Mouse (Mus musculus) lung, postnatal 10 days (tissue): ENCODE measurements around the gene Mlst8.
A peak's percentile ranks its signal among the peaks of the same experiment; 100 is the strongest.

Source experiments
- DNase-seq: peaks from one replicate; pipeline ENCODE4 v3.0.0; 2021

Gene Mlst8

DNA sequence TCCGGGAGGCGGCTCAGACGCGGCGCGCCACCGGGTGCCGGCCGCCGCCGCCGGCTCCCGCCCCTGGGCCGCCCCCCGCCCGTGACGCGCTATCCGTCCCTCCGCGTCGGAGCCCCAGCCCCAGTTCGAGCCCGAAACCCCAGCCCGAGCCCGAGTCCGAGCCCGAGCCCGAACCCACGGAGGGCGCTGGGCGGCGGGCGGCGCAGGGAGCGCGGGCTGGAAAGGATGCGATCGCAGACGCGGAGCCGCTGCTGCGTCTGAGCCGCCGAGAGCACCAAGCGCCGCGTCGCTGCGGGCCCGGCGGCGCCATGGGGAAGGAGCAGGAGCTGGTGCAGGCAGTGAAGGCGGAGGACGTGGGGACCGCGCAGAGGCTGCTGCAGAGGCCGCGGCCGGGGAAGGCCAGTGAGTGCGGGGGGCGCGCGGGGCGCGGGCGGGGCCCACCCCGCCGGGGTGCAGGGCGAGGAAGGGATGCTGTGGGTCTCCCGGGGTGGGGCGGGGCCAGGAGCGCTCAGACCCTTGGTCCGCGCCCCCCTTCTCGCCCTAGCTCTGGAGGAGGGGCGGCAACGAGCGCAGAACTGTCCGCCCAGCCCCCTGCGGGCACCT, 9.9 kb upstream of the Mlst8 start:
- DNase-seq: peak; percentile 32

DNA sequence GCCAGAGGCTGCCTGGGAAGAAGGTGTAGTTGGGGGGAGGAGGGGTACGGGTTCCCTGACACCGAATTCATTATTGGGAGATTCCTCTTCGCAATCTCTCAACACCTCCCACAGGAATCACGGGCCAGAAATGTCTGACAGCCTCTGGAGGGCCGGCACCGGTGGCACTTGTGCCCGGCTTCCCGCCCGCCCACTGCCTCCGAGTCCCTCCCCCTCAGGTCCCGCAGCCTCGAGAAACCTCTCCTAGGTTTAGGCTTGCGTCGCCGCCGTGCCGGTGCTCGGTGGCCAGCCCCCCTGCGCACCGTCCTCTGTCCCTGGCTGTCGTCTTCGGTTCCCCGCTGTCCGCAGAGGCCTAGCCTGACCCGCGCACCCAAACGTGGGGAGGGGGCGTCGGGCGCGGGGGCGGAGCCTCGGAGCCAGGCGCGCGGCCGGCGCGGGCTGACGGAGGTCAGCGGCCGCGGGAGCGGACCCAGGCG, 9.3 kb upstream of the Mlst8 start, which contains the start of gene Caskin1:
Caskin1 (plus strand) TSS at position 416 of the 476 bp plus-strand sequence.
- DNase-seq: peak; percentile 37

DNA sequence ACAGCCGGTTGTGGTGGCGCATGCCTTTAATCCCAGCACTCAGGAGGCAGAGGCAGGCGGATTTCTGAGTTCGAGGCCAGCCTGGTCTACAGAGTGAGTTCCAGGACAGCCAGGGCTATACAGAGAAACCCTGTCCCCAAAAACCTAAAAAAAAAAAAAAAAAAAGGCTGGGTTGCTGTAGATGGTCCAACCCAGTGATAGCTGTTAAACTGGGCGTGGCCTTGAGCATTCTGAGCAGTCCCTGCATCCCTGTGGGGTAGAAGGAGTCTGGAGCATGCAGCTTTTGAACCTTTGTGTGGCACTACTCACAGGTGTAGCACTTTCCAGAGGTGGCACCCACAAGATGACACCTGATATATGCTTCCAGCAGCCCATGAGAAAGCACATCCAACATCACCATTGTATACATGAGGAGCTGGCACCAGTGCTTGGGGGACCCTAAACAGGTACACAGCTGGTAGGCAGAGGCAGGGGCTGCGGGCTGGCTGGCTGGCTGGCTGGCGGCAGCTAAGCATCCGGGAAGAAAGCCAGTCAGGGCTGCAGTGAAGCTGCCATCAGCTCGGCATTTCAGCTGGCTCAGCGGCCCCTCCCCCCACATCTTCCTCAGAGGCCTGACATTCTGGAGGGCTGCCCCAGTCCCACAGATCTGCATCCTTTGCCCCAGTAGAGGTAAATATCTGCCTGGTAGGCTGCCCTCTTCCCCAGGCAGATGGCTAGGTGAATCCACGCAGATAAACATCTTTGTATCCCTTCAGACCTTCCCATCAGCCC, 6.4 kb upstream of the Mlst8 start:
- peak; percentile 51 for DNase-seq

DNA sequence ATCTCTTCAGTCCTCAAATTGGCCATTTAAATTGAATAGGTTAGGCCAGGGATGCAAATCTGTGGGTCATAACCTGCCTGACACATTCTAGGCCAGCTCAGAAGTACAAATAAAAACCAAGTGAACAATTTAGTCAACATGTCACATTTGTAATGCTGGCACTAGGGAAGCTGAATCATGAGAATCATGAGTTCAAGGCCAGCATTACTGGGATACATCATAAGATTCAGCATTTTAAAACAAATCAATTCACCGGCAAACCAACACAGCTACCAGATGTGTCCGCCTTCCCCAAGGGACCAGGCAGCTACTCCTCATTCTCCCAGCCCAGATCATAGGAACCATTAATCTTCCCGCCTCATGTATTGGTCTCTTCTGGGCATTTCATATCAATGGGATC, 4.6 kb upstream of the Mlst8 start:
- no peak for DNase-seq

DNA sequence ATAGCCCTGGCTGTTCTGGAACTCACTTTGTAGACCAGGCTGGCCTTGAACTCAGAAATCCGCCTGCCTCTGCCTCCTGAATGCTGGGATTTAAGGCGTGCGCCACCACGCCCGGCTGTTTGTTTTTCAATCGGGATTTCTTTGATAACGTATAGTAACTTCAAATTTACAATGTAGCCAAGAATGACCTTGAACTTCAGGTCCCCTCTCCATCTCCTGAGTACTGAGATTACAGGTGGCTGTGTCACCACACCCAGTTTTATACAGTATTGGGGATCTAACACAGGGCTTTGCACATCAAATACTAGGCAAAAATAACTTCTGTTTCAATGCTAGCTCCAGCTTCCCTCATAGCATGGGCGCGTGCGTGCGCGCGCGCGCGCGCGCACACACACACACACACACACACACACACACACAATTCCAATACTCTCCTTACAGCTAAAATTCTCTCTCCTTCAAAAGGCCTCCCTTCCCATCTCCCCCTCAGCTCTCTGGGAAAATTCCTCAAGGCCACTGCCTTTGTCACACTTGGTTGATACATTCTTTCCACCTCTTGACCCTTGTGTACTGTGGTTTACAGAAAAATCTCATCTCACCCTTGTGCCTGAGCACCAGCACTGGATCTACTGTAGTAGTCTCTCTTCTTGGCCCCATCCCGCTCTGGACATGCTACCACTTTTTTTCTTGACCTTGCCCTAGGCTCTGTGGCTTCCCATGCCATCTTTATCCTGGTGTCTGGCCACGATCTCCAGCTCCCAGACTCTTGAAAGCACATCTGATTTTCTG, 2.3 kb upstream of the Mlst8 start:
- no peak for DNase-seq

DNA sequence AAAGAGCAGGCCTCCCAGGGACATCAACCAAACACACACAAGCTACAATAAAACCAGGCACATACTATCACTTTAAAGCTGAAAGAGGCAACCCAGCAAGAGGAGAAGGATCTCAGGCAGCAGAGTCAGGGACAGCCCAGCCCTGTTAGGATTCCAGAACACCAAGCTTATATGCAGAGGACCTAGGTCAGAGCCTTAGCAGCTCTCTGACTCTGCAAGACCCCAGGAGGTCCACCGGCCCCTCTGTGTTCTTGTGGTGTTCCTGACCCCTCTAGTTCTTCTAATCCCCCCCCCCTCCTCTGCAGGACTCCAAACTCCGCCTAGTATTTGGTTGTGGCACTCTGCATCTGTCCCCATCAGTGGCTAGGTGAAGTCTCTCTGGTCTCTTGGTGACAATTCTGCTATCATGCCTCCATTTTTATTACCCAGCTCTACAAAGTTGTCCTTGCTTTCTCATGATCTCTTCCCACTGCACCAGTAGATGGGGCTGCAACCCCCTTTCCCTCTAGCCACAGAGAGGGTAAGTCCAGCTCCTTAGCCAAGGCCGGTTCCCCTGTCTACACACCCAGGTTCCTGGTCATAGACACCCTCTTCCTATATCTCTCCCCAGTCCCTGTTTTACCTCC, 1.4 kb upstream of the Mlst8 start:
- DNase-seq: peak; percentile 41

DNA sequence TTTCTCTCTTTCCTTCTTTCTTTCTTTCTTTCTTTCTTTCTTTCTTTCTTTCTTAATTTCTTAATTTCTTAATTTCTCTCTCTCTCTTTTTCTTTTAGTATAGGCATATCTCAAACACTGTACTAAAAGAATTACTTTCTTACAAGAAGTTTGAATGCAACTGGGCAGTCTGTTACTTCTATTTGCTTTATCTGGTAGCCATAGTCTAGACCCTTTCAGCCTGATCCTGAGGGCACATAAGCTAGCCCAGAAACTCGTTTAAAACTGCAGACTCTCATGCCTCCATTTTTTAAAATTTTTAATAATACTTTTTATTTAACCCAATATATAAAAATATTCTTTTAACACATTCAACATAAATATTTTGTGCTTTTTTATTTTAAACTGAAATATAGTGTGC, 553 bp upstream of the Mlst8 start:
- DNase-seq: no peak

DNA sequence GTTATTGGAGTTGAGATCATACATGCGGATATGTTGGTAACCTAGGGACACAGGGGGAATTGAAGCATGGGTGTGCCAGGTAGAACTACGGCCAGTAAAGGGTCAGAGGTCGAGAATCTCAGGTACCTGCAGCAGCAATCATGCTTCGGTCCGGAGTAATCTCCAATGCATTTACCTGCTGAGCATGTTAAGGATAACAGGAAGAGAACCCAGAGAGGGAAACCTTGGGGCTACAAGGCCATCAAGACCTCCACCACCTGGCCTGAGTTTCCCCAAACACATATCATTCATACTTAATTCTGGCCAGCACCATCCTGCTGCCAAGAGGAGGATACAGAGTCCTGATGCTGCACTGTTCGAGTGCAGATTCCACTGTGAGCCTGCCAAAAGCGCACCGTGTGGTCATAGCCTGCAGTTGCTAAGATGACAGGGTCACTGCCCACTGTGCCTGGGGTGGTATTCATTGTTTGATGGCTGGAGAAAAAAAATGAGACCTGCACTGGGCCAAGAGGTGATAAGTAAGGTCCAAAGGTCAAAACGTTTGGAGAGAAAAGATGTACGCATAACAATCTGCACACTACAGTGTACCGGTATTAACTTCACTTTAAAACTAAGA, 785 bp downstream of the Mlst8 start:
- DNase-seq: peak; percentile 24

DNA sequence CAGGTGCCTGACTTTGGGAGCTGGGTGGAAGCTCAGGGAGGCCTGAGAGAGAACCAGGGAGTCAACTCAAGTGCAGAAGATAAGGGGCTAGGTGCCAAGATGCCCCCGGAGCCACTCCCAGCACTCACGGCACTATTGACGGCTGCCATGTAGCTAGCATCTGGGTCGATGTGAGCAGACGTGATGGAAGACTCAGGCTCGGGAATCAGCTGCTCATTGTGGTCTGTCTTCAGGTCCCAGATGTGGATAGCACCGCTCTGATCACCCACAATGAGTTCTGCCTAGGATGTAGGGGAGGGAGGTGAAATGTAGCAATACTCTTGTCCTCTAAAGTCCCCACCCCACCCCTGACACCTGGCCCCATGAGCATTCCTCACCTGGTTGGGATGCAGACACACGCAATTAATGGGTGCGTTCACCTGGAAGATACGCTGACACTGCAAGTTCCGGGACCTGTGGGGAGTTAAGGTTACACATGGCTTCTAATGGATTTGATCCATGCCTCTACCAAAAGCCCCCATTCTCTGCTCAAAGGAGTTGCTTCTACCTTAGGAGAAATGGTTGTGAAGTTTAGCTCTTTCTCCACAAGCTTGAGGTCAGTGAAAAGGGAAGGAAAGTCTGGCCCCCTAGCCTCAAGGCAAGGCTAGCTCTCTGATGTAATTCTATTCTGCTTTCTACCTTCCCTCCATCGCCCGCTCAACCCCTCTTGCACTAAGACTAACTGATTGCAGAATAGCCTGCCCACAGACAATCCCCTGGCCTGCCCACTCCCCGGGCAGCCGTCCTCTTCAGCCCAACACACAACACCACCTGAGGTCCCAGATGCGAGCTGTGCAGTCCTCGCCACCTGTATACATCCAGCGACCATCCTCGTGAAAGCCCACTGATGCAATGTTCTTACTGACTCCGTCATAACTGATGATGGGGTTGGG, 1.6 kb downstream of the Mlst8 start:
- no peak for DNase-seq

DNA sequence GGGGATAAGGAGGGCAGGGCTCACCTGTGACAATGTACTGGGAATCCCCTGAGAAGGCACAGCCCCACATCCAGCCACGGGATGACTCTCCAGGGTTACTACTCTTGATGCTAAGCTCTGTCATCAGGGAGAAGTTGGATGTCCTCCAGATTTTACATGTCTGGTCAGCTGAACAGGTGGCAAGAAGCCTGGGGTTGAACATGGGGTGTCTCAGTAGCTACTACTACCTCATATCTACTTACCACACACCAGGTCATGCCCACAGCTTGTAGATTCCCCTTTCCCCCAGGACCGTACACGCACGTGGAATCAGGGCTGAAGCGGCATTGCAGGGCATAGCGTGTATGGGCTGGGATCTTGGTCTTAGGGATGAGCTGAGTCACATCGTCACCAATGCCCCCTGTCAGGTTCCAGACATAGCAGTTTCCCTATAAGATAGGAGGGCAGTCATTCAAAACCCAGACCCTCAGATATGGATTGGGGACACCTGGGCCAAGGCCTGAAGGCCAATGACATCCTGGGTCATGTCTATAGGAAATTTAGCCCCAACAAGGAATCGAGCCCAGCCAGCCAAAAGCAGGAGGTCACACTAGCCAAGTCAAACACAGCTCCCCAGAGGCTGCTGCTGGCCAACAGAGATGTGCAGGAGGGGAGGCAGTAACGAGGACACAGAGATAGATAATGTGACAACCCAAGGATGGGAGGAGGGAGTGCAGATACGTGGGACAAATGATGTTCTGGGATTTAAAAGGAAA, 2.7 kb downstream of the Mlst8 start:
- DNase-seq: no peak

DNA sequence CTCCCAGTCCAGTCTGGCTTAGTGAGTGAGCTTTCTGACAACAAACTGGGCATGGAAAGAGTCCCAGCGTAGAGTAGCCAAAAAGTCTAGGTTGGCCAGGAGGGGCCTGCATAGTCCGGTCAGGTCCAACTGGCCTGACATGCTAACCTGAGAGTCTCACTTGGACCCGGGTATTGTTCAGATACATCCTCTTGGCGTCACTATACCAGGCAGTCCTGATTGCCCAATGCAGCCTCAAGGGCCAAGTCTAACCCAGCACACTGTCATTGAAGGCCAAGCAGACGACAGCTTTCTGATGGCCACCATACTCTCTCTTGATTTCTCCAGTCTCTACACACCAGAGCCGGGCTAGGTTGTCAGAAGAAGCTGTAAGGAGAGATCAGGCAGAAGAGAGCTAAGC, 3.3 kb downstream of the Mlst8 start:
- no peak for DNase-seq

DNA sequence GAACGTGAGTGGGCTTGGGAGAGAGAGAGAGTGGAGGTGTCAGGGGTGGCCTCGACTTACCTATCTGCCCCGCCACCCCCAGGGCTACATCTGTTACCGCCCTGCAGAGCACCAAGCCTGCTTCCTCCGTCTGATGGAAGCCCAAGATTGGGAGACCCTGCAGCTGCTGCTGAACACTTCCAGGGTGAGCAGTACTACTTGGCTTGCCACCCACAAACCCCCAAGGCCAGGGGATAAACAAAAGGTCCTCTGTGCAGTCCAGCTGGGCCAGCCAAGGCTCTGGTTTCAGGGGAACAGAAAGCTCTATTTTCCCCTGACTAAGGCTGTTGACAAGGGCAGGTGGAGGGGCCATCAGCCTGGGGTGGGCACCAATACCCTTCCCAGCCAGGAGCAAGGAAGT, 4.3 kb downstream of the Mlst8 start:
- no peak for DNase-seq

DNA sequence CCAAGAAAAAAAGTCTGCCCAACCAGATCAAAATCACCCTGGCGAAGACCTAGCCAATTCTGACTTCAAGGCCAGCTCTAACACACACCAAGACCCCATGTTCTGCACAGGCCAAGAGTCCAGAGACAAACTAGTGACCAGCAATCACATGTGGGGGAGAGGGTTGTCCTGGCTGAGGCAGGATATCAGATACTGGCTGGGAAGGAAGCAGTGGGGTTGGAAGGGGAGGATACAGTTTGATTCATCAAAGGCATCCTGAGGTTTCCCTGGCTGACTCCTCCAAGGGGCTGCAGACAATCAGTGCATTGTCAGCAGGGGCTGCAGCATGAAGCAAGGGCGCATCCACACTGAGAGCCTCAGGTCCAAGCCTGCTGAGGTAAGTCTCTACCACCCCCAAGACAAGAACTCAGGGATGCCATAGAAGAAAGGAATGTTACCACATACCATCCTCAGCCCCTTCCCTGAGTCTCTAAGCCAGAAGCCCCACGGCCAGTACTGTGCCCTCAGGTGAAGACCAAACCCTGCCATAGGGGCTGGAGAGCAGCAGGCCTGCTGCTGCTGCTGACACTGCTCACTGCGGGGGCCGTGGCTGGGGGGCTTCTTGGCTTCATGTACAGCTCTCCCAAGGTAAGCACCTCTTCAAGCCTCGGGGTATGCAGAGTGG, 5.1 kb downstream of the Mlst8 start, which contains the start of gene Bricd5:
Bricd5 (plus strand) TSS at position 273 of the 664 bp plus-strand sequence.
- no peak for DNase-seq

DNA sequence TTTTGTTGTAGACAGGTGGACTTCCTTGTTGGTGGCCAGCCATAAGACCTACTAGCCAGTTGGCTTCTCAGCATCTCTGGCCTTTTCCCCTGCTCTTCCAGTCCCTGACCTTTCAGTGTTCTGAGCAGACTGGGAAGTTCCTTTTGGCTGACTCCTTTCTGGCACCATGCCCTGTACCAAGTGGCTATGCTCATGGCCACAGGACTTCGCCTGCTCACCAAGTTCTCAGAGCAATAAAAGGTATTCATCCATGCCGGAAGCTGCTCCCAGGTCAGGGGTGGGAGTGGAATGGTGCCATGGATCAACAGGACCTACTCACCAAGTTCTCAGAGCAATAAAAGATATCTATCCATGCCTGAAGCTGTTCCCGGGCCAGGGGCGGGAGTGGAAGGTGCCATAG, 6.4 kb downstream of the Mlst8 start:
- DNase-seq: peak; percentile 62

DNA sequence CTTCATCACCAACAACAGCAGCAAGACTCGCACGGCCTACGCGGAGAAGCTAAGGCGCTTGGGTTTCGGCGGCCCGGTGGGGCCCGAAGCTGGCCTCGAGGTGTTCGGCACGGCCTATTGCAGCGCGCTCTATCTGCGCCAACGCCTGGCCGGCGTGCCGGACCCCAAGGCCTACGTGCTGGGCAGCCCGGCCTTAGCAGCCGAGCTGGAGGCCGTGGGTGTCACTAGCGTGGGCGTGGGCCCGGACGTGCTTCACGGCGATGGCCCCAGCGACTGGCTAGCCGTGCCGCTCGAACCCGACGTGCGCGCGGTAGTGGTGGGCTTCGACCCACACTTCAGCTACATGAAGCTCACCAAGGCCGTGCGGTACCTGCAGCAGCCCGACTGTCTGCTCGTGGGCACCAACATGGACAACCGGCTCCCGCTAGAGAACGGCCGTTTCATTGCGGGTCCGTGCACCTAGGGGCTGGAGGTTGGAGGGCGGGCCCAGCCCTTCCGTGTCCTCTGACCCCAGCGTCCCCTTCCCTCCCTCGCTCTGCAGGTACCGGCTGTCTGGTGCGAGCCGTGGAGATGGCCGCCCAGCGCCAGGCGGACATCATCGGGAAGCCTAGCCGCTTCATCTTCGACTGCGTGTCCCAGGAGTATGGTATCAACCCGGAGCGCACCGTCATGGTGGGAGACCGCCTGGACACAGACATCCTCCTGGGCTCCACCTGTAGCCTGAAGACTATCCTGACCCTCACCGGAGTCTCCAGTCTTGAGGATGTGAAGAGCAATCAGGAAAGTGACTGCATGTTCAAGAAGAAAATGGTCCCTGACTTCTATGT, 8.0 kb downstream of the Mlst8 start:
- DNase-seq: peak; percentile 48

DNA sequence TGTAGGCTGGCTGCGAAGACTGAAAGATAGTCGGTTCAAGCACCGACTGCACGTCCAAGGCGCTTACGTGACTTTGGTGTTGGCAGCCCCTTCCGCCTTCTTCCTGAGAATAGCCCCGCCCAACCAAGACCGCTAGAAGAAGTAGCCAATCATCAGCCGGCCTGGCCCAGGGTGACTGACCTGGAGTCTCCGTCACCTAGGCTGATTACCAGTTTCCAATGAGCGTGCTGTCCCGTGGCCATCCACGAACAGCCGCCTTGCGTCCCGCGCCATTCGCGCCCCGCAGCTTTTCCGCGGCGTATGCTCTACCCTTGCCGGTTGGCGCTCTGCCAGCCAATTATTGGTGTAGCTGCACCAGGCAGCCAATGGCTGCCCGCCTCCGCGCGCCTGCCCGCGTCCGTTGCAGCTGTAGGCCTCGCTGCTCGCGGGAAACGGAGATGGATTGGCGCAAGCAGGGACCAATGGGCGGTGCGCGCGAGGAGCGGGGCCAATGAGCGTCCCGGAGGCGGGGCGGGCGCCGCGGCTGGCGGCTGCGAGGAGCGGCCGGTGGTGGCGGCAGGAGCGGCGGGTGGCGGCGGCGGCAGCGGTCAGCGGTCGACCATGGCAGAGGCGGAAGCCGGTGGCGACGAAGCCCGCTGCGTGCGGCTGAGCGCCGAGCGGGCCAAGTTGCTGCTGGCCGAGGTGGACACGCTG, 8.8 kb downstream of the Mlst8 start, which contains the start of the genes E4f1 and Pgp:
E4f1 (minus strand) TSS at position 404 of the 693 bp plus-strand sequence.
Pgp (plus strand) TSS at position 483 of the 693 bp plus-strand sequence.
- DNase-seq: peak; percentile 98

DNA sequence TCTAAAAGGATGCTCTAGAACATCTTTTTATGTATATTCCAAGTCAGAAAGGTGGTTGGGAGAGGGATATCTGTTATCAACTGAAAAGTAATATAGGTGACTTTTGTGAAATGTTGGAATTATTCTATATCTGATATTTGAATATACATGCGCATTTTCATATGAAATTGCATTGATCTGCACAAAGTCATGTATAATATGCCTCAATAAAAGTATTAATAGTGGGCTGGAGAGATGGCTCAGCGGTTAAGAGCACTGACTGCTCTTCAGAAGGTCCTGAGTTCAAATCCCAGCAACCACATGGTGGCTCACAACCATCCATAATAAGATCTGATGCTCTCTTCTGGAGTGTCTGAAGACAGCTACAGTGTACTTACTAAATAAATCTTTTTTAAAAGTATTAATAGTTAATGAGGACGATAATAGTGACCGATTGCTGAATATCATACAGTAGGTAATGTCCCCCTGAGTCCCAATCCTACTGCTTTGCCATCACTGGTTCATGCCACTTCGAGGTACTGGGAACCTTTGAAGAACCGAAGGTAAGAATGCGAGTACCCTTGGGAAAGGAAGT, 9.5 kb downstream of the Mlst8 start:
- DNase-seq: no peak
